Mouse (Mus musculus) cerebellum, postnatal 25 days (tissue): ENCODE results near the gene Aox4.

Experiments
- DNase-seq, 2 experiments: peaks; one replicate each; pipeline ENCODE4 v3.0.0; 2021; ENCODE audit warnings: mixed read lengths in 2 of 2

Gene Aox4

DNA sequence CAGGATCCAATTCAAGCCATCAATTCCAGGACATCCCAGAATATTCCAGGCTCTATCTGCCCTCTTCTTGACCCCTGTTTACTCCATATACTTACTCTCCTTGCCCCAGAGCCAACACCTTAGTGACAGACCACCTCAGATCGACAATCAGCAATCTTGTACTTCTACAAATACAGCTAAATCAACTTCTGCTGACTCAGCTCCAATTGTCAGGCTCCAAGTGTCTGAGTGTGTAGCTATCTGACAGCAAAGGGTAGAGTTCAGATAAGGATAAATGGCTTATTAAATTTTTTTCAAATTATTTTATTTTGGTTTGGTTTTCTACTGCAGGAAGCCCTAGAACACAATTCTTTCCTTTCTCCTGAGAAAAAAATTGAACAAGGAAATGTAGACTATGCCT, 38.3 kb downstream of the Aox4 start:
- DNase-seq: no peak

DNA sequence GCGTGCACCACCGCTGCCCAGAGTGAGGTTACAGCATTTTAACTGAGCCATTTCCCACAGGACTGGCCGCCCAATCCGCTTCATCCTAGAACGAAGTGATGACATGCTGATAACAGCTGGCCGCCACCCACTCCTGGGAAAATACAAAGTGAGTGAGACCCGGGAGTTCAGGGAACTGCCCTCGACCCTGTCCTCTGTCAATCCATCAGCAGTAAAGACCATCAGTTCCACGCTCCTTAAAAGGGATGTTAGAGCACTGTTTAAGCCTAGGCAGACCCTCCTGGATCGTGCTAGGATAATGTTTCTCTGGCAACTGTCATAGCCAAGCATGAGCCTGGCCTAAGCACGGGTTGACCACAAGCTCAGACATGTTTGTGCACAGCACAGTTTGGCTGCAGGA, 43.3 kb downstream of the Aox4 start:
- DNase-seq: no peak

DNA sequence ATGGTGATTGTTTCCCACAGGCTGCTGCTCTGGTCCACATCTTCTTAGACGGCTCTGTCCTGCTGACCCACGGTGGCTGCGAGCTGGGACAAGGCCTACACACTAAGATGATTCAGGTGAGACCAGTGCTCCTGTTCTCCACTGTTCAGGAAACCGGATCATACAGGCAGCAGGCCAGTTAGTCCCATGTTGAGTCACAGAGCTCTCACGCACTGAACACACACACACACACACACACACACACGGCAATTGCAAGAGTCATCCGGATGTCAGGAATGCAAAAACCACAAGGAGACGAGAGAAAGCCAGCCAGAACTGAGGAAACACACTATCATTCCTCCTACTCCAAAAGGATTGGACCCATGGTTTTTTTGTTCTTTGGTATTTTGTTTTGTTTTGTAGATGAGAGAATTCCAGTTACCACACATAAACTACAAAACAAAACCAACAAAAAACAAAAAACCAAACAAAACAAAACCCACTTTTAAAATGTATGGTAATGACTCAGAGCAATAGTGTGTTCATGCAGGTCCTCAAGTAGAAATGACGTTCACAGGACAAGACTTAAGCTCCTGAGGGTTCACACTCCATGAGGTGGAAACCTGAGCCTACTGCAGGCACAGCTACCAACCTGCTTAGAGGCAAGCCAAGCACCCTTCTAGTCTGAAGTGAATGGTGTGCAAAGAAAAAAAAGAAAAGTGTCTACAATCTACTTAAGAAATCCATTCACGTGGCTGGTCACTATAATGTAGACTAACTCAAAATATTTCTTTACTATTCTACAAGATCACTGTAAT, 47.2 kb downstream of the Aox4 start:
- DNase-seq: no peak

DNA sequence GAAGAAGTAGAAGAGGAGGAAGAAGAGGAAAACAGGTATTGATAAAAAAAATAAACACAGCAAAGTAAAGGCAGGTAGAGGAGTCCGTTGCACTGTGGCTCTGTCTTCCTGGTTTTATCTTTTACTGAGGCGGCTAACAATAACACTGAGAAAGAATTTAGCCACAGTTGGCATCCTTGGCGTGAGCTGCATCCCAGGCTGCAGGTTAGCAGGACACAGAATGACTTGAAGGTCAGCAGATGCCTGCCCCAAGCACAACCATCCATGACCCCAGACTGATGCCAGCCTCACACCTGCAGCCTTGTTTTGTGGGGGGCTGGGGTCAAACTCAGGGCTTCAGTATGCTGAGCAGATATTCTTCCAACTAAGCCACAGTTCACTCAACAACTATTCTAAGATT, 50.1 kb downstream of the Aox4 start:
- DNase-seq: no peak

DNA sequence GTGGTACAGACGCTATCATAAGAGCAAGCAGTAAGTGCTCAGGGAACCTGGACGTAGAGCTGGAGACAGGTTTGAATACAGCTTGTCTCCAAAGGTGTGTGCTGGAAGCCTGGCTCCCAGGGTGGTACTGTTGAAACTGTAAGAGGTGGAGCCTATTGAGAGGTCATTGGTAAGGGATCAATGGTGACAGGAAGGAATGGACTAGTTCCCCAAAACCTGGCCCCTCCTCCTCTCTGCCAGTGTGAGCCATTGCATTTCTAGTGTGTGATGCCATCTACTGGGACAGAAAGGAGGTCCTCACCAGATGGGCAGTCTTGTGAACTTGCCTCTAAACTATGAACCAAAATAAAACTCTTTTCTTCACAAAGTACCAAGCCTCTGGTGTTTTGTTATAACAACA, 58.0 kb downstream of the Aox4 start:
- no peak for DNase-seq

DNA sequence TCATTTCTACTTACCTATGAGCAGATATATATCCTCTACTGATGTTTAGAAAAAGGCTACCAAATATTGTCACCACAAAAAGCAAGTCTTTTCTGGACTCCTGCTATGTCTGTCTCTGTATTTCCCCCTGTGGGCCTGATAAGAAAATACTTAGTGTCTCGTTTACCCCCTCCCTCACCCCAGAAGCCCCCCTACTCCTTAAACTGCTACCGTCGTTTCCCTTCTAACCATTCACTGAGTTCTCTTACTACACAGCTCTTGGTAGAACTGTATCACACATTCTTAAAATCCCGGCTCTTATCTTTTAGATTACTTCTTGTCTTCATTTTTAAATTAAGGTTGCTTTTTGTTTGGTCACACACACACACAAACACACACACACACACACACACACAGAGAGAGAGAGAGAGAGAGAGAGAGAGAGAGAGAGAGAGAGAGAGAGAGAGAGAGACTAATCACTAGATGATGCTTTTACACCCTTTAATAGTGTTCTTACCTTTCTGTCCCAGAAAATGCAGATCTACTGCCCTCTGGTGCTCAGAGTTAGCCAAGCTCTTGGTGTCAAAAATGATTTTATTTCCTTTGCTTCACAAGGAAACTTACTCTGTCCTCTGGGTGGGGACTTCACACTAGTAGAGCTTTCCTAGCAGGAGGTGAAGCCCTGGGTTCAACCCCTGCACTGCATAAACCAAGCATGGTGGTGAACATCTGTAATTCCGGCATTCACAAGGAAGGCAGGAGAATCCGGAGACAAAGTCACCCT, 60.8 kb downstream of the Aox4 start:
- DNase-seq: peak; percentile 26 to 66

DNA sequence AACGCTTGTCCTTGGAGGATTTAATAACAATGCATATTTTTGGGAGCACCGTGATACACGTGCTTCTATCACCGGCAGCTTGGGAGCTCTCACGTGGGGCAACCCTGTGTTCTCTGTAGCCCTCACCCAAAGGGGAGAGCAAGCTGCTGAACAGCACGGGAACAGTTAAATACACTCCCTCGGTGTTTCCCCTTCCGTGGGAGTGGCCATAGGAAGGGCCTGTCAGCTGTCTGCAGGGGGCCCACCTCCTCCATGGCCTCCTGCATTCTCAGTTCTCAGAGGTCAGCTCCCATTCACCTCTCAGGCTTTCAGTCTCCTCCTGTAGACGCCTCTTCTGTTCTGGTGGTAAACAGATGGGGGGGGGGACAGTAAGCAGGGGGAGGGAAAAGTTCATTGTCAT, 65.7 kb downstream of the Aox4 start:
- DNase-seq: no peak

DNA sequence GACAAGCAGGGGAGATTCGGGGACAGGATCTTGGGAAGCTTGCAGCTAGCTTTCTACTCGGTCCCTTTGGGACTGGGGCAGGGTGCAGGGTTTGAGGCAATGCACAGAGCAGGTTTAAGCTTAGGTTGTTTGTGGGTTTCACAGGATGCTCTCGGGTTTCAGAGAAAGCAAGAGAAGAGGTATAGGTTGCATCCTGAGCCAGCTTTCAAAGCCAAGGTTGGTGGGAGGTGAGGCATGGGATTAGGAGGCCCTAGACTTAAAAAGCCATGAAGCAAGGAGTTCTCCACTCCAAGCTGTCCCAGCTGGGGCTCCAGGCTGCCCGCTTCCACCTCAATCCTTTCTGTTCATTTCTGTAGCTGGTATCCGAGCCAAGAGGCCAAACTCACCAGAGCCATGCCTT, 67.8 kb downstream of the Aox4 start, which contains the start of gene Aox2:
Aox2 (plus strand) TSS at position 301 of the 400 bp plus-strand sequence.
- no peak for DNase-seq

DNA sequence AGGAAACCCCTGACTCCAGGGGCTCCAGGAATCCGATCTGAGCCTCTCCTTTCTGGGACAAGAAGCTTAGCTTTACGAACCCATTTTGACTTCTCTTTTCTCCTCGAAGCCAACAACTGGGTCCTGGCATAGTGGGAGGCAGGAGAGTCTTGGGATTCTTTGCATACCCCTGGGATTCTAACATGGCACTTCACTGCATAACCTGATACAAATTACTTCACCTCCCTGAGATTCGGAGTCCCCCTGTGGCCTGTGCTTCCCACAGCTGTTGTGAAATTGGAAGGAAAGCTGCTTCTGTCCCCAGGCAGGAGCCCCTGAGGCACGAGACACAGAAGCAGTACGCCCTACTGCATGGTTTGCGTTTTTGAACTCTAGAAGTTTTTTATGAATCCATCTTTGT, 68.3 kb downstream of the Aox4 start:
- DNase-seq: no peak

DNA sequence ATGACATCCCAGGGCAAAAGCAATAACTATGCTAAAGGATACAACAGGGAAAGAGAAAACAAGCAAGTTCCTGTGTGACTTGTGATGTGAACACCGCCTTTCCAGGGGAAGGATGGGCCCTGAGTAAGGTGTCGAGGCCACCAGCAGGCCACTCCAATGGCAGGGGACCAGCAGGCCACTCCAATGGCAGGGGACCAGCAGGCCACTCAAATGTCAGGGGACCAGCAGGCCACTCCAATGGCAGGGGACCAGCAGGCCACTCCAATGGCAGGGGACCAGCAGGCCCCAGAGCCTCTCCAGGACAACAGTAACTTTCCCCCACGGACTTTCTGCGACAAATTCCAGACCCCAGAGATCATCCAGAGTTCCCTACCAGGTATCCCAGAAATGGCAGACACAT, 70.2 kb downstream of the Aox4 start:
- DNase-seq: no peak

DNA sequence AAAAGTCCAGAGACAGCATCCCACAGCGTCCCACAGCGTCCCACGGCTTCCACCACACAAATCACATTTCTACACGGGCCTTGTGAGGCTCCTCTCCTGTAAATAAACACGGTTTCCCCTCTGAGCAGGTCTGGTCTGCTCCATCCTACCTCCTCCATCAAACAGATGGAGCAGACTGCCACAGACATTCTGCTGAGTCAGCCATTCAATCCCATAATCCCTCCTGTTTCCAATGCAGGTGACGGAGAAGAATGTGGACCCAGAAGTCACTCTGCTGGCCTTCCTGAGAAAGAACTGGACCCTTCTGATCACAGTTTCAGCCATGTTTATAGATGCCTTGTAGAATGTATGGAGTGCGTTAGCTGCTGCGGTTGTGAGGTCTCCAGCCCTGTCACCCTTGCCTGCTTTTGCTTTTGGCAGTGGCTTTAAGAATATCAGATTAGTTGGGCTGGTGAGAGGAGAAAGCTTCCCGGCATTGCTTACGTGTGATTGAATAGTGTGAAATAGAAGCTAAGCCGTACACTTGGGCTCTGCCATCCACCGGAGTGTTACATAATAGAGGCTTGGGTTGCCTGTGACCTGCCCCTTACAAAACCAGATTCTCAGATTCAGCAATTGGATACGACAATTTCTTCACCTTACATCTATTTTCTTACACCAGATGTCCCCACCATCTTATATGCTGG, 70.9 kb downstream of the Aox4 start:
- DNase-seq: no peak

DNA sequence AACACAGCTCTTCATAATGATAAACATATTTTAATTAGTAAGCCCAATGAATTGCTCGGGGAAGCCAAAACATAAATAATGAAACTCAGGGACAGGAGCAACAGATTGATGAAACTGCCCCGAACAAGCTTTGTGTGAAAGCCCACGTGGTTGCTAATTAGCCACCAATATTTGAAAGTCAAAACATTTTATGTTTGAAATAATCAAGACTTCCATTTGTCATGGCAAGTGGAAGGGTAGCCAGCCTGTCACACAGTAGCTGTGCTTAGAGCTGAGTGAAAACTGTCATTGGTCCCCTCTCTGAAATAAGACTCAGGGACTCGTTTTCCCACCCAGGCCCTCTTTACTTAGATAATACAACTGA, 71.4 kb downstream of the Aox4 start:
- no peak for DNase-seq

DNA sequence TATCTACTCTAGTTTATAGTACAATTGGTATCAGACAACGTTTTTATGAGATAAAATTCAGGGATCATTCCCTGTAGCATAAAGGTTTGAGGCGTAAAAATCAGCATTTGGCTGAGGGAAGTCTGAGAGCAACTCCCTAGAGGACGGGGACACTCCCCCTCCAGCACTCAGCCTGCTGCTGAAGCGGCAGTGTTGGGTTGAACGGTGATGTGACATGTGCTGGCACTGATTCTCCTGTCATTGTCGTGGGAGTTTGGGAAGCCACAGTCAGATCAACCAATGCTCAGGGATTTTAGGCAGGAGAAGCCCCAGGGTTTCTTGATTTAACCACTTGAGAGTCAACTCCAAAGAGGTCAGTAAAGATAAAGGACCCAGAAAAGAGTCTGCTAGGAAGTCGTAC, 74.3 kb downstream of the Aox4 start:
- DNase-seq: no peak

DNA sequence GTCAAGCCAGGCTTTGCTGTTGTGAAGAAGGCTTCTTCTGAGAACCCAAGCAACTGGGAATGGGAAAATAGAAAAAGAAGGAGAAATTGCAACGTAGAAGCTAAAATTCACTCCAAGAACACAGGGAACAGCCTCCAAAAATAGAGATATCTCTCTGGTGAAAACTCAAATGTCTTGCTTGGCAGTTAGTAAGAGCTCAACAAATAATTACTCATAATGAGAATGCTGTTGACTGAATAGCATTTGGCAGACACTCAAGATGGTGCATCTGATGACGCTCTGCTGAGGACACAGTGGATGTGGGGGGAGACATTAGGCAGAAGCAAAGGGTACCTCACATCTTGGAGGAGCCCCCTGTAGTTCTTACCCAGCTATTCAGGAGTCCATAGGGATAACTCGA, 77.9 kb downstream of the Aox4 start:
- no peak for DNase-seq

DNA sequence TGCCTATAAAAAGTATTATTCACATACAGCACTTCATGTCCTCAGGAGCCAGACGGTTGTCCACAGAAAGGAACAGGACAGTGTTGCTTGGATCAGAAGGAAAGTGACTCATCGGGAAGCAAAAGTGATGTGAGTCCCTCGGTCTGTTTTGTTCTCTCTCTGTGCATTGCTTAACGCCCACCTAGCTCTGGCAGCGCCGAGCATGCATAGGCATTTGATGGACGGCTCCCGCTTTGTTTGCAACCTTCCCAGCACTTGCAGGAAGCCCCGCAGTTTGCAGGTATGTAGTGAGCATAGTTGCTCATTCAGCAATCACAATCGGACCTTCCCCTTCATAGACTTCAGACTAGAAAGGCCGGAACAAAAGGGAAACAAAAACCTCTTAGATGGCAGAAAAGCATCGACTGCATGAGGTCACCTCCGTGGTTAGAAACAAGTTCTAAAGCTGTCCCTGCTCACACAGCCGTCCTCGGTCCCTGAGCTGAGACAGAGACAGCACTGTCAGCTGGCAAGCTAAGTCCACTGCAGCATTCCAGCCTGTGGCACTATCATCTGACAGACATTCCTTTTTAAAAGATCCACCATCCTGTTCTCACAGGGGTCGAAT, 79.8 kb downstream of the Aox4 start:
- no peak for DNase-seq

DNA sequence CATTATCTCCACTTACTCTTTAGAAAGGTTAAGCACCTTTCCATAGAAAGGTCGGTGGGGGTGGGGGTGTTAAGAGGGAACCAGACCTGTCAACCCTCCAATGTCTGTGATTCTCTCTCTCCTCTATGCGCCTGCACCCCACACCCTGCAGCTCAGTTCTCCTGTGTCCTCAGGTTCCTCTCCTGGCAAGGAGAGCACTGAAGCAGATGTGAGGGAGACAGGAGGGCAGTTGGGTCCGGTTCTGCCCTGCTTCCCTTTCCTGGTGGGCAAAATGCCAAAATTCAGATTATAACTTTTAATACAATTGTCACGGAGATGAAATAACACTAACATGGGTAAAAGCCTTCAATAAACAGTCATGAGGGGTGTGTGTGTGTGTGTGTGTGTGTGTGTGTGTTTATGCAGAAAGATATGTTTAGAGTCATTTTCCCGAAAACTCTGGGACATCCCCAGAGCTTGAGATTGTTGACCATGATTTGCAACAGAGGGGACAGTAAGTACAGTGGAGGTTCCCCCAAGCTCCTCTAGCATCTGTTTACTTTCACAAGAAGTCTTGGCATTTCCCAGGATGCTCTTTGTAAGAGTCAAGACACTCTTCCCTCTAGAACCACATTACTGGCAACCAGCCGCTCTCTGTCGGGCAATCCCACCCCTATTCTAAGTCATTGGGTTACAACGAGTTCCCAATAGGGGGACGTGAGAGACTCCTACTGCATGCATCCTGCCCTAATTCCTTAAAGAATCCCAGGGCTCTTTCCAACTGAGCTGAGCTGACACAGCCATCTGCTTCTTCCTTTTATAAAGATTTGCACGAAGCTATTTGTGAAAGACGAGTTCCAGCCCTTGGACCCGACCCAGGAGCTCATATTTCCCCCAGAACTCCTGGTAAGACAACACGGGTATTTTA, 81.5 kb downstream of the Aox4 start:
- peak; percentile 18 to 38 for DNase-seq

DNA sequence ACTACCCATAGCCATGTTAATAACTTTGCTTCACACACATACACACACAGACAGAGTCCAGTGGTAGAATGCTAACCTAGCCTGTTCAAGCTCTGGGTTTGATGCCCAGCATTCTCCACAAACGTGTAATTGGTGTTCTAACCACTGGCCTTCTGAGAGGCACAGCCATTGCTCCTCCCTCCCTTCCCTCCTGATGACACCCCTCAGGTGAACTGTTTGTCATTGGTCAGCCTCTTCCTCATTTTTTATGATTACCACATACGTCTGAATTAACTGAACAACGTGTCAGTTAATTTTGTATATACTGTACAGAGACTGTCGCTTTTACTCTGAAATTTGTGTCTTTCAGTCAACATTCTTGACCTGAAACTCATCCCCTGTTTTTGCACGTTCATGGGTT, 84.5 kb downstream of the Aox4 start:
- DNase-seq: no peak

DNA sequence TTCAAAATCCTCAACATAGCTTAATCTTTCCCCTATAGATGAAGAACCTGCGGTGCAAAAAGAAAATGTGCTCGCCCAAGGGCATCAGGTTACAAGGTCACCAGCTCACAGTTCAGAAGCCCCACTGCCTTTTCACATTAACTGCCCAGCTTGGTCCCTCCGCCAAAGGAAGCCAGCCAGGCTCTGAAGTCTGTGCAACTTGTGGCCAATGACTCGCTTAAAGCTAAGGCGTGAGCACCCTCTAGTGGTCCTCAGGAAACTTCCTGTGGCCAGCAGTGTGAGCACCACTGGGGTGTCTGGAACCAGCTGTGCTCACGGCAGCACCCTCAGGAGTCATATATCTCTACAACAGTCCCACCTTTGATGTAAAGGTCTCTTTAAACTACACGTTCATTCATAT, 86.1 kb downstream of the Aox4 start:
- peak; percentile 55 to 76 for DNase-seq

DNA sequence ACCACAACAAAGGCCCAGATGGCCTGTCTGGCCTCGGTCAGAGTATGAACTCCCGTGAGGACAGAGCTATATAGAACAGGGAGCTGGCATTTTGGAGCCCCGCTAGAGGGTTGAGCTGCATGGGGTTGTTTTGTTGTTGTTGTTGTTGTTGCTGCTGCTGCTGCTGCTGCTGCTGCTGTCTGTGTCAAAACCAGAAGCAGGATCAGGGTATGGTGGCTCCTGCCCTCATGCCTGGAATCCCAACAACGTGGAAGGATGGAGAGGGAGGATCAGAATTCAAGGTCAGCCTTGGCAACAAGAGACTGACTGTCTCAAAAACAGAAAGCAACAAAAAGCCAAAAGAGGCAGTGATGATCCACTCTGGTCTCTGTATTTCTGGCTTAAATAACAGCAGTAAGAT, 86.6 kb downstream of the Aox4 start:
- no peak for DNase-seq

DNA sequence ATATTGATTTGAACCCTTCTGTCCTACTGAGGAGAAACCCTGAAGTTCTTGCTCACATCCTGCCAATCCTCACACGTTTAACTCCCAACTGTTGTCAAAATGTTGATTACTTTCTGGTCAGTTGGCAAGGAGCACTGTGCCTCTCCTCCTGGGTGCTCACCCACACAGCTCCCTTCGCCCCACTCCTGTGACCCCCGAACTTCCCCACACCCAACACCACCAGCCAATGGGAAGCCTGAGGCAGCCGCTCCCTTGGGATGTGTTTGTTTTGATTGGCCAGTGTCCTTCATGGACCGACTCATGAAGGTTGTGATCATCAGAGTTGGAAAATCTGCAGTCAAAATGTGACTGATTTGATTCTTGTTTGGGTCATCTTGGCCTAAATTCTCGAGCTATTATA, 88.2 kb downstream of the Aox4 start:
- no peak for DNase-seq

DNA sequence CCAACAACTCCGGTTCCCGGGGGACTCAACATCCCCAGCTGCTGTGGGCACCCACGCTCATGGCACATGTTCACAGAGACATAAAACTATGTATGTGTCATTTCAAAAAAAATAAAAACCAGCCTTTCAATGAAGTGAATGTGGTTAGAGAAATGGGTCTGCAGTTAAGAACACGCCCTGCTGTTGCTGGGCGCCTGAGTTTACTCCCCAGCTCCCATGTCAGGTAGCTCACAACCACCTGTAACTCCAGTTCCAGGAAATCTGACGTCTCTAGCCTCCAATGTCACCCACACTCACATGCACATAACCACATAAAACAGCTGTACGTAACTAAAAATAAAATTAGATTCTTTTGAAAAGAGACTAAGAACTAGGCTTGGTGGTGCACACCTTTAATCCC, 90.9 kb downstream of the Aox4 start:
- DNase-seq: no peak

DNA sequence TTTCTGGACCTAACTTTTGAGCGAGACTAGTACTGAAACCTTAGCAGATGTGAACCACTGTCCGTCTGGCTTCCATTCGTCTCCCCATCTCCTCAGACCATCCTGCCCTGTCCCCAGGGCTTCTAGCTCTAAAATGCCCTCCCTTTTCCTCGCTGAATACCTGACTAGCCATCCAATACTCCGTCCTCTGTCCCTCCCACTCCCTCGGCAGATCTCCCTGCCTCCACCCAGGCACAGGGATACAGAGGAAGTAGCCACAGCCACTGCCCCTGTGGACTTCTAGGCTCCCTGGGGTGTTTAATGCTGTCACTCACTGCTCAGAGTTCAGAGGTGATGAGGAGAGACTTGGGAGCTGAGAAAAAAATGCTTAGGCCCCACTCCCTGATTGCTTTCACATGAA, 91.8 kb downstream of the Aox4 start:
- no peak for DNase-seq
